Mouse (Mus musculus): ENCODE measurements around the gene 1110059E24Rik.
A peak's percentile ranks its signal among the peaks of the same experiment; 100 is the strongest.
"Not testable (repeated sequence)": the region's sequence is repeated elsewhere in the genome, so short reads cannot be mapped to it uniquely, and the experiment has no call there.

Gene 1110059E24Rik

DNA sequence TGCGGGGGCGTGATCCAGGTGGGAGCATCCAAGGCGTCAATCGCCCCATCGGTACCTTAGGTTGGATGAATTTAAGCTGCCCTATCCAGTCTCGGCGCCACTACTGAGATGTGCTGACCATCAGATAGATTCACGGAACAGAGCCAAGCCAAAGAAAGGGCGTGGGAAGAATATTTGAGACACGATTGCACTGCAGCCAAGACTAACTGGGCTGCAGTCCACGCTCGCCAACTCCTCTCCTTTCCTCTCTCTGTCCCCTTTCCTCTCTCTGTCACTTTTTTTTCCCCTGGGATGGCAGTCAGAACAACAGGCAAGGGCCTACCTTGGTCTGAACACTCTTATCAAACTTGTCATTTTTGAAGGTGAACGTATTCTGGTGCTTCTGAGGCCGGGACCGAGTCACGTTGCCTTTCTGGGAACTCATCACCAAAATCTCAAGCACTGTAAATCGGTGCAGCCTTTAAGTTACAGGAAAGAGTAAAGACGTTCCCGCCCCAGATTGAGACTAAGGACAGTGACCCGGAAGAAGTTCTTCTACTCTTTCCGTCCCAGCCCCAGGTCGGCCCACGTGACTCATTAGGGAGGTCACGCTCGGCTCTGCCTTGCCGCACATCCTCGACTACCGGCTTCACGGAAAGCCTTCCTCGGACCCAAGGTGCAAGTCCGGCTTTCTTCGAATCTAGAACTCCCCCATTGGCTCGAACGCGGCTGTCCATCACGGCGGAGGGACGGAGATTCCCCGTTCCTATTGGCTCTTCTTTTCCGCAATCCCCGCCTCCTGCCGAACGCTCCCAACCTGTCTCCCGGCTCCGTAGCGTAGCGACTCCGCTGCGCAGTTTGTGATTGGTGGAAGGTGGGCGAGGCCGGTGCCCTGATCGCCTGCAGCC, at the start of gene 1110059E24Rik:
Gene 1110059E24Rik (minus strand): TSS at position 692 of the 887 bp plus-strand sequence.
- DNase-seq (ENCODE audit: inconsistent ontology term) = peak; percentile 99

DNA sequence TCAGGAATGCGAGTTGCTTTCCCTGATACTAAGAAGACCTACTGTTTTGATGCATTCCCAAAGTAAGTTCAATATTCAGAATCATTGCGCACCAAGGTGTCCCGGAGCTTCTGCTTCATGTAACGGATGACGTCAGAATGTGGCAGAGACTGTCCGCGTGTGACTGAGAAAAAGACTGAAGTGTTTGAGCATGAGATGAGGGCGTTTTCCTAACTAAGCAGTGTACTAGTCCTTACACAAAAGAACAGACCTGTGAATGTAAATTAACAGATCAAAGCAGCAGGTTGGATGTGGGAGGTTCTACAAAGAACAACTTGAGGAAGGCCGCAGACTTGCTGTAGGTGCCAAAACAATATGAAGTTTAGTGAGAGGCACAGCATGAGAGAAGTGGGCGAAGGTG, 28.2 kb upstream of the 1110059E24Rik start:
- no peak for DNase-seq (ENCODE audit: inconsistent ontology term)

DNA sequence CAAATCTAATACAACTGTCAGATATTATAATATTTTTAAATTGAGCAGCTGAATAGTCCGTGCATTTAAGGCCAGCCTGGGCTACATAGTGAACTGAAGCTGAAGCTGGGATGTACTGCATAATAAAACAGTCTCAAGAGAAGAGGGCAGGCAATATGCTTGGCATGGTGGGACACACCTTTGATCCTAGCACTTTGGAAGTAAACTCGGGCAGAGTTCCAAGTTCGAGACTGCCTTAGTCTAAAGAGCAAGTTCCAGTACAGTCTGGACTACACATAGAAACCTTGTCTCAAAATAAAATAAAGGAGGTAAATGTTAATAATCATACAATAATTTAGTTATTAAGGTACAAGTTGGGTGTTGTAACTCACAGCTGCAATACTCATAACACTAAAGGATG, 27.3 kb upstream of the 1110059E24Rik start:
- DNase-seq (ENCODE audit: inconsistent ontology term) = no peak

DNA sequence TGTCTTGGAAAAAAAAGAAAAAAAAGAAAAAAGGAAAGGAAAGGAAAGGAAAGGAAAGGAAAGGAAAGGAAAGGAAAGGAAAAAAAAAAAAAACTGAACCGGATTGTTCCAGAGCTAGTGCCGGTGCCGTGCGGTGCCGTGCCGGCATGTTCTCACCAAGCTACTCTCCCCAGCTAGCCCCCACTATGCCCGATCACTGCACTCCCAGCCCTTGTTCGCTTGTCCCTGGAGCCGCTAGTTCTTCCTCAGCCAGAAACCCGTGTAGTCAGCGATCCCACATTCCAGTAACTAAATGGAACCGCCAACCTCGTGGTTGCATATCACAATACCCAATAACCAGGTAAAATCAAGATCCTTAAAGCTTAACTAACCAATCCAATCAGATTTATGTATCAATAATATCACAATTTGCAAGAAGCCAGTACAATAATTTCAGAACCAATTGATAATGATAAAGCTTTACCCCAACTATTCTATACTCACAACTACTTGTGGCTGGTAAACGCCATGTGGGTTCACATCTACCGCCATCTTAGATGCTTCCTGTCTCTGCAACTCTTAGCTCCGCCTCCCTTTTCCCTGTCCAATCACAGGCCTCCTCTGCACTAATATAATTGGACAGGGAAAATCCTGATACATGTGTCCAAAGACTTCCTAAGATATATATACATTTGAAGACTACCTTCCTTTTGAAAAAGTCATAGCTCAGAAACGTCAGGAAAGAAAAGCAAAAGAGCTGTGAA, 21.7 kb upstream of the 1110059E24Rik start:
- no peak for DNase-seq (ENCODE audit: inconsistent ontology term)

DNA sequence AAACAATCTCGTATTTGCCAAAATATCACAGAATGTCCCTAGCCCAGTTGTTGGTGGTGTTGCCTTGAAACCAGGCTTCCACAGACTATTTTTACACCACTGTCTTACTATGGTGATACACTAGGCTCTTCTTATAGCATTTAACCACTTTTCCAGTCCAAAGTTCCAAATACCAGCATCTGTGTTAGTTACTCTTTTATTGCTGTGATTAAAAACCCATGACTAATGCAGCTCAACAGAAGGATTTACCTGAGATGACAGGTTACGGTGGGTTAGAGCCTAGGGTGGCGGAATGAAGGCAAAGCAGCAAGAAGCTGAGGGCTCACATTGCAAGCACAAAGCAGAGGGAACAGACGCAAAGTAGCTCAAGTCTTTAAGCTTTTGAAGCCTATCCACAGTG, 16.9 kb upstream of the 1110059E24Rik start:
- no peak for DNase-seq (ENCODE audit: inconsistent ontology term)

DNA sequence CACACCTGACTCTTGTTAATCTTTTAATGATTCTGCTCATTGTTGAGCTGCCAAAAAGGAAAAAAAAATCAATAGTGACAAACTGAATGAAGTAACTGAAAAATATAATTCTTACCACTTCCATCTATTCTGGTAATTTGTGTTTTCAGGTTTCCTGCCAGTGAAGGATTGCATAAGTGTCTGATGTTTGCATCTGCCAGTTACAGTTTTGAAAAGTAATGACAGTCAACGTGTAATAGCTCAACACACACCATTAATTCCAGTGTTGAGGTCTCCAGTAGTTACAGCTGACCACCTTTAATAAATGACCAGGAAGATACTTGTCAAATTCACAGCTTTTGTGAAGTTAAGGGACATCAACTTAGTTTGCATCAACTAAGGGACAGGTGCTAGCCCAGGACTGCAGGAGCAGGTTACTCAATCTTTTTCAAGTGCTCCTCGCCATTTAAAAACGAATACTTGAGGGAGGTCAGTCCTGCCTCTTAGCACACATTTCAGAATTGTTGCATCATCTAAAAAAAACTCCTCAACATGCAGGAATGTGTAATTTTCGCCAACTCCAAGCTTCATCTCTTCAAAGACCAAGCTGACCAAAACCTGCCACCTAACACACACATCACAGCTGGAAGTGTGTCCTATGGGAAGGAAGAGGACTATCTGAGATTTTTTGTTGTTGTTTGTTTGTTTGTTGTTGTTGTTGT, 11.1 kb upstream of the 1110059E24Rik start:
- no peak for DNase-seq (ENCODE audit: inconsistent ontology term)

DNA sequence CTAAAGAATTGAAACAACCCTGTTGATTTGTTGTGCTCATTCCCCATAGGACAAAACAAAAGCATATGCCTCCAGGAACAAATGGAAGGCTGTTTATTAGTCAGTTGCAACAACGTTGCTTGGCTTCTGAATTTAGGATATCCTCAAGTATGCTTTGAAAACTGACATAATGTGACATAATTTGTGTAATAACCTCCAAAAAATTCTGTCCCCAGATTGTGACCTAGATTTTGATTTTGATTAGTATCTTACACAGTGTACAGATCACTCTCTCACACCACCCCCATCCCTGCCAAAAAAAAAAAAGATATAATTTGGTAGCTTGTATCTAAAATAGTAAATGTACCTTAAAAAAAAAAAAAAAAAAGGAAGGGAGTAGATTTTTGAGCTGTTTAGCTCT, 8.0 kb upstream of the 1110059E24Rik start:
- peak; percentile 48 for DNase-seq (ENCODE audit: inconsistent ontology term)

DNA sequence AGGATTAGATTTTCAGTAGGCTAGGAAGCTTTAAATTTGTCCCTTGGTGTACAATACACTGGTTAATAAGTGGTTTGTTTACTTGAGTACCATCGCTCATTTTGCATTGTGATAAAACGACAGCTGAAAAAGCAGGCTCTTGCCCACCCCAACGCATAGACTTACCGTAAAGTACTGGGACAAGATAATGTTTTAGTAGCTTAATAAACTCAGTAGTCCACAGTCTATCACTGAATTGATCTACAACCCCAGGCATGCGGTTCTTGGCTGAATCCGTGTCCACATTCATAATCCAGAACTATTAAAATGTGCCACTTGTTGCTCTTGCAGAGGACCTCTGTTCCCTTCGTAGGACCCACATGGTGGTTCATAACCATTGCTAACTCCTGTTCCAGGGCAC, 2.0 kb upstream of the 1110059E24Rik start:
- no peak for DNase-seq (ENCODE audit: inconsistent ontology term)

DNA sequence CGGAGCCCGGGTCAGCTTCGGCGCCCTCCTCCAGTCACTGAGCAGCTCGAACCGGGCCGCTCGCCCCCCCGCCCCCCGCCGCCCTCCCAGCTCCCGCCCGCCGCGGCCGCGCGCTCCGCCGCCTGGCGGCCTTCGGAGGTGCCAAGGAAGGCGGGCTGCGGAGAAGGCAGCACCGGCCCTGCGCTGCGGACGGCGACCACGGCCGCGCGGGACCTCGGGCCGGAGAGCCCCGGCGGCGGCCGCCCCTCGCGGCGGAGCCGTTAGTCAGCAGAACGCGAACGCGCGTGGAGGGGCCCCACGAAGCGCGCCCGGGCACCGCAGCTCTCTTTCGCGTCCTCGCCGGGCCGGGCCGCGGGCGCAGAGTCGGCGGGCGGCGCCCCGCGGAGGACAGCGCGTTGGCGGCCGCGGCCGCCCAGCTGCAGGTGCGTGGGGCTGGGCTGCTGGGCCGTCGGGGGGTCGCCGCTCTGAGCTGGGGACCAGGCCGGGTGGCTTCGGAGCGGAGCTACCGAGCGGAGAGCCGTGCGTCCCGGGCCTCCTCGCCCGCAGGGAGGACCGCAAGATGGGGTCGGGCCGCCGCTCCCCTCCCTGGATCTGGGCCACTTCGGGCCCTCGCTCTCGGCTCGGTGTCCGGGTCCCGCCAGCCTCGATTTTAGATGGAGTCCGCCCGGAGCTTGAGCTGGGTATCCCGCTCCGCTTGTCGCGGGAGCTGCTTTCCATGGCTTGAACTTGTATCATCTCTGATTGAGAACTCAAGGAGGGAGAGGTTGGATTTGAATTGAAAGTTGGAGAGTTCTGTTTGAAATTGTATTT, 601 bp upstream of the 1110059E24Rik start, which contains the start of gene Abhd17b:
Gene Abhd17b (plus strand): TSS at position 14 of the 810 bp plus-strand sequence.
- DNase-seq (ENCODE audit: inconsistent ontology term) = peak; percentile 59

DNA sequence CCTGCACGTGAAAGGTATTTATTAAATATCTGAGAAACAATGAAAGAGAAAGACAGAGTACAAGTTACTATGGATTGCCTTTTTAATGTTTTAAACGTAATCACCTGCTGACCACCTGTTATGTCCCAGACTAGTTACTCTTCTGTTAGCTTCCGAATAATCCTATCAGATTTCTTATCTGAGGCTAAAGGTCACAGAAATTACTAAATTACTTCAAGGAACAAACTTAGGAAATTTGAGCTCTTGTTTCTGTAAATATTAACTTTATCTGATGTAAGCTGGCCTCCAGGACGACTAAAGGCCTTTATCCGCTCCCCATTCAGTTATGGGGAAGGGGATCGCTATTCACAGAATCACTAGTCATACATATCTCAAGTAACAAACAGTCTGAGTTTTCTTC, 1.1 kb downstream of the 1110059E24Rik start:
- DNase-seq (ENCODE audit: inconsistent ontology term) = no peak

DNA sequence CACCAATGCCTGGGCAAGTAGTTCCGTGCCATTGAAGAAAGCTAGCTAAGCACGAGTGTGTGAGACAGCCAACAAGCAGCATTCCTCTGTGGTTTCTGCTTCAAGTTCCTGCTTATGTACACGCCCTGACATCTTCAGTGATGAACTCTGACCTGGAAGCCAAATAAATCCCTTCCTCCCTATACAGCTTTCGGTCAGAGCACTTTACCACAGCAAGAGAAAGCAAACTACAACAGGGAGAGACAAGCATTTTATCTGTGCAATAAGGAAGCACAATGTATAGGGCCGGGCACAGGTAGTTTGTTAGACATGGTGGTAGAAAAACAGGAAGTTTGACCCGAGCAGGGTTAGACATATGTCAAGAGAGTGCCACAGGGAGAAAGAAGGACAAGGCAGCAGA, 6.6 kb downstream of the 1110059E24Rik start:
- DNase-seq (ENCODE audit: inconsistent ontology term) = no peak

DNA sequence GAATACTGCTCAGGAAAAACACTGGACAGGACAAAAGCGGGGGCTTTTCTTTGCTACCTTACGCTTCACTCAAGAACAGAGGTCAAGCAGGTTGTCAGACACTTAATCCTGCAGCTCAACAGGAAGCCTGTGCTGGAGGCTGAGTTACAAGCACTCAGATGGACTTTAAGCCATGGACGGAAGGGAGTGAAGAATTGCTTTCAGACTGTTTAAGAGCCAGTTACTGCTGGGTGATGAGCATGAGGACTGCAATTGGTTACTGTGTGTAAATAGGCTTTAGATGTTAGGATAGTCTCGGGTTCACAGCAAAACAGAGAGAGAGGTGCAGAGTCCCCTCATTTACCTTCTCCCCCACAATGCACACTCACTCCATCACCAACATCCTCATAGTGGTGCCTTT, 7.5 kb downstream of the 1110059E24Rik start:
- DNase-seq (ENCODE audit: inconsistent ontology term) = no peak

DNA sequence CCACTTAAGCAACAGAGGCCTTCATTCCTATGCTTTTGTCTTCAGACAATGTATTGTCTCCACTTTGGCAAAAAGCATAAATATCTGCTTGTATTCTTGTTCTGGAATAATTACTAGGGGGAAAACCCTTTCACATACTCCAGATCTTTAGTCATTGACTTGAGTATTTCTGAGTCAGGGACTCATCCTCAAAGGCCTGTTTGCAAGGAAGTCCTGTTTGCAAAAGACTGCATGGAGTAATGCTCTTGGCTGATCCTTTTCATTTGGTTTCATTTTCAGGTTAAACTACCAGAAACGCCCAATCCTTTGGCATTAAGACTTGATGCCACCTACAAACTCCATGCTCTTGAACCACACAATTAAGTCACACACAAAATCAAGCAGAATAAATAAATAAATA, 8.8 kb downstream of the 1110059E24Rik start:
- DNase-seq (ENCODE audit: inconsistent ontology term) = peak; percentile 24

DNA sequence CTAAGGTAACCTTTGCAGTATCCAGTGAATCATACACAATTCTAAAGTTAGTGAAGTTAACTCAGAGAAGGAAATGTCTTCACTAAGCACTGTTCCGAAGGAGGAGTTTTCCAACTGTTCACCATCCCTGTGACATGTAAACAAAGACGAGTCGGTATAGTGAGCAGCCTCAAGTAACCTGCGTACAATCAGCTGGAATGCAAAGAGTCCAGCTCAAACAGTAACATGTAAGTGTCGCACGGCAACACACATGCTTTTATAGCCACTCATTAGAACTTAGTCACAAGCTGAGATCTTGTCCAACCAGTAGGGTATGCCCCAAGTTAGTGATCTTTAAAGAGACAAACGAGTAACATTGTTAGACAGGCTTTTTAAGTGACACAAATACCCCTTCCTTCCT, 15.1 kb downstream of the 1110059E24Rik start:
- no peak for DNase-seq (ENCODE audit: inconsistent ontology term)

DNA sequence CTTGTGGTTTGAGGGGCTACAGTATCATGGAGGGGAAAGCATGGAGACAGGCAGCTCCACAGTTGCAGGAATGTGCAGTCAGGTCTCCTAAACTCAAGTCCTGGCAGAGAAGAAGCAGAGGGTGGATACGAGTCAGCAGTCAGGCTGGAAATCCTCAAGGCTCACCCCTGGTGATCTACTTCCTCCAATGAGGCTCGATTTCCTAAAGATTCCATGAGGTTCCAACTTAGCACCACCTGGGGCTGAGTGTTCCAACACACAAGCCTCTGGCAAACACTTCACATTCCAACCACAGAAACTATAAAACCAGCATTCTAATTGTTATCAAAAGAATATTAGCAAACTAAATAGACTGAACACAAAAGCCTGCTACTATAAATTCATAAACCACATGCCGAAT, 15.9 kb downstream of the 1110059E24Rik start:
- DNase-seq (ENCODE audit: inconsistent ontology term) = peak; percentile 47

DNA sequence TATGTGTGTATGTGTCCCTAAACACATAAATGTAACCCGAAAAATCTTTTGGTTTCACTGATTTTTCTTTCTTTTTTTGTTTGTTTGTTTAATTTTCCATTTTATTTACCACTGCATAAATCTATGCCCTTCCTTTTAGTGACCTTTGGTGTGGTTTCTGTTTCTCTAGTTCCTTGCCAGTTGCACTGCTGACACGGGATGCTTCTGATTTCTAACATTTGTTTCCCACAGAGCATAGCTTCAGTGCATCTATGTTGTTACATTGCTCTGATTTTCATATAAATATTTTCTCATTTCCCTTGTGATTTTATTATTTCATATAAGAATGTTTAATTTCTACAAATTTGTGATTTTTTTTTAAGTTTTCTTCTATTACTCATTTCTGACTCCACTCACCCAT, 17.4 kb downstream of the 1110059E24Rik start:
- no peak for DNase-seq (ENCODE audit: inconsistent ontology term)

DNA sequence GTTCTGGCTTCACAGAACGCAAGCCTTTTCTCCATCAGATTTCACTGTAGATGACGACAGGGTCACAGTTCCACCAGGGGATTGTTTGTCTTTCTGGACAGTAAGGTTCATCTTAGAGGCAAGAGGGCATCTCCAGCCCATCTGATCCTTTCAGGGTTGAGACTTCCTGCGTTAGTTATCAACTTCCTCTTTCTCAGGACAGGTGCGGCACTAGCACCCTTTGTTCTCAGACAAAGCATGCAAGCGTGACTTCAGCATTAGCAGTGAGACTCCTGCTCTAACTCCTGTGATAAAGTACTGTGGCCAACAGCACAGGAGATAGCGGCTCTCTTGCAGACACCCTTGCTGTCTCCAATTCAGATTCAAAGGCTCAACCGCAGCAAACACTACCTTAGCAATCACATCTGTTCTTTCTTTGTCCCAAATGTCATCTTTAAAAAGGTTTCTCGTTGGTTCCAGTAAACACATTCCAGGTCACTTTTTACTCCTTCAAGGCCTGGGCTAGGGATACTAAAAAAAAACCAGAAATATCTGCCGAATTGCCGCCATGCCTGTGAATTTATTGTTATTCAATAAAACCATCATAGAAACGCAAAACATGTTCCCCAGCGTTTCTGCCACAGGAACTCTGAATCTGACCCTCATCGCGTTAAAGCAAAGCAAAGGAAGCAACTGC, 22.0 kb downstream of the 1110059E24Rik start:
- no peak for DNase-seq (ENCODE audit: inconsistent ontology term)

DNA sequence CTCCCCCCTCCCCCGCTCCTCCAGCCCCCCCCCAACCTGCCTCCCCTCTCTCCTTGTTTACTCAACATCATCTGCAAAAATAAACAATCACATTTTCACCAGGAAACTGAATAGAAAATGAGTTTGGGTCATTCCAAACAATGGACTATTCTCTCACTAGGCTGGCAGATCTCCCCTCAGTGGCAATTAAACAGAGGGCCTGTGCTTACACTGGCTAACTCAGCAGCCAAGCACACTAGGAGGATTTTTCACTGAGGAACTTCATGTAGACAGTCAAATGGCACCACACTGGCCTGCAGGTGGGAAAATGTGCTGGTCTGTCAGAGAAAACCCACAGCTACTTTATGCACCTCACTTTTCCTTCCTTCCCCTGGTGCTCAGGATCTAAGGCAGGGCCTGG, 23.3 kb downstream of the 1110059E24Rik start:
- peak; percentile 40 for DNase-seq (ENCODE audit: inconsistent ontology term)

DNA sequence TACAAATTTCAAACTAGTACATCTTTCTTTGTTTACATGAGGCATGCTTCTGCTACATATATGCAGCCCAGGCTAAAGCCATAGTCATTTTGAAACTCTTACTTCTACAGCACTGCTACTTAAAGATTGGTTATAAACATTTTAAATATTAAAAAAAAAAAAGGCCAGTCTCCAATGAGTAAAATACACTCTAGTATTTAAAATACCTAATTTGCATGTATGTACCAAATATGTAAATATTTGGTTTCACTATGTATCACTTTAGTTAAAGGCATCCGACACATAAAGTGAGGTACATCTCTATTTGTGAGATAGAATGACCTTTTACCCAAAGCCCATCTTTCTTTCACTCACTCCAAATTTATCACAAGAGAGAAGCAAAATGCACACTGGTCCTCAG, 23.7 kb downstream of the 1110059E24Rik start:
- DNase-seq (ENCODE audit: inconsistent ontology term) = no peak

DNA sequence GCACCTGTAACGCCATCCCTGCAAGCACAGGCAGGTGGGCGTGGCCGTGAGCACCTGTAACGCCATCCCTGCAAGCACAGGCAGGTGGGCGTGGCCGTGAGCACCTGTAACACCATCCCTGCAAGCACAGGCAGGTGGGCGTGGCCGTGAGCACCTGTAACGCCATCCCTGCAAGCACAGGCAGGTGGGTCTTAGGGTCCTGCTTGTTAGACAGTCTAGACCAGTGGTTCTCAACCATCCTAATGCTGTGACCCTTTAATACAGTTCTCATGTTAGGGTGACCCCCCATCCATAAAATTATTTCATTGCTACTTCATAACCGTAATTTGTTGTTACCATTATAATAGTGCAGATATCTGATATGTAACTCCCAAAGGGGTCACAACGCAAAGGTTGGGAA, 24.3 kb downstream of the 1110059E24Rik start:
- not testable (repeated sequence) for DNase-seq (ENCODE audit: inconsistent ontology term)
